Mouse (Mus musculus): ENCODE data around the gene Dnajc5. TPM values are rescaled to one million over a fixed set of nuclear protein-coding genes. Genes with fewer than 3 reads are reported as not detected.

Dnajc5 gene
- total RNA-seq, 2 experiments from 2014 or later, result 14.8 to 17.1 TPM

DNA sequence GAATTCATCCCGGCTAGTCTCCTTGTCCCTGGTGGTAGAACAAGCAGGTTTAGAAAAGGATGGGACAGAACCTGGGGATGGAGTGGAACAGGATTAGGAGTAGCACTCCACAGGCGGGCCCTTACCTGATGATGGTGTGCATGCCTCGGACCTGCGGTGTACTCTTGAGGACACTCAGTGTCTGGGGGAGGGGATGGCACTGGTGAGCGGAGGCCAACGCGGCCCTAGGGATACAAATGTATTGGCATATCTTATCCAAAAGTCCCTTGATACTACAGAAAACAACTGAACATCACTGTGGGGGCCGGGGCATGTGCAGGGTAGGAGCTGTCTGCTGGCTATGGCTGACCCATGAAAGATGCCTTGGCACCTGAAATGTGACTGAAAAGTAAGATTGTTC, 50.1 kb downstream of the Dnajc5 start:
- no peak for ATAC-seq (replicated peaks; ENCODE audit: low FRiP score, poor library complexity, severe bottlenecking)

DNA sequence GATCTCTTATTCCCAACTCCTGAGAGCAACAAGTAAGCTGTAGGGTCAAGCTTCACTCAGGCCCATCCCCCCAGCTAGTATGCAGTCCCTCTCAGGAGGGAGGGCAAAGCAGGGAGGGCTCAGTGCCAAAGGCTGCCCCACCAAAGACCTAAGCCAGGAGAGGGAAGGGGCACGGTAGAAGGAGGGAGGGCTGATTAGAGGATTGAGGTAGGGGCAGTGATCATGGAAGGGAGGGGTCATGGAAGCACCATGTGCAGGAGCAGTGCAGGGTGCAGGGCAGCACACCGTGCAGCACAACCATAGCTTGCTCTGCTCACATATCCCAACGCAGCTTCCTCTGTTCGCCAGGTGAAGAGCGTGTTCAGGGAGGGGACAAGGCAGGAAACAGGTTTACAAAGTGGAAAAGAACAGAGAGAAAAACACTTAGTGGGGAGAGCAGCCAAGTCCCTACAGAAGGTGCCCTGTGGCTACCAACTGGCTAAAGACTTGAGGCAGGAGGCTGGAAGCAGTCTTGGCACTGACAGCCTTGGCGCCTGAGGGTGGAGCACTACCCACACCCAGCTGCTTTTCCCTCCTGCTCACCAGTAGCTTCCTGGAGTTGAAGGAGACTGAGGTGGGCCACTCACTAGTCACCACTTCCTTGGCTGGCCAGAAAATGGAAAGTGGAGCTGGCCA, 50.8 kb downstream of the Dnajc5 start:
- ATAC-seq (replicated peaks; ENCODE audit: low FRiP score, poor library complexity, severe bottlenecking), result no peak

DNA sequence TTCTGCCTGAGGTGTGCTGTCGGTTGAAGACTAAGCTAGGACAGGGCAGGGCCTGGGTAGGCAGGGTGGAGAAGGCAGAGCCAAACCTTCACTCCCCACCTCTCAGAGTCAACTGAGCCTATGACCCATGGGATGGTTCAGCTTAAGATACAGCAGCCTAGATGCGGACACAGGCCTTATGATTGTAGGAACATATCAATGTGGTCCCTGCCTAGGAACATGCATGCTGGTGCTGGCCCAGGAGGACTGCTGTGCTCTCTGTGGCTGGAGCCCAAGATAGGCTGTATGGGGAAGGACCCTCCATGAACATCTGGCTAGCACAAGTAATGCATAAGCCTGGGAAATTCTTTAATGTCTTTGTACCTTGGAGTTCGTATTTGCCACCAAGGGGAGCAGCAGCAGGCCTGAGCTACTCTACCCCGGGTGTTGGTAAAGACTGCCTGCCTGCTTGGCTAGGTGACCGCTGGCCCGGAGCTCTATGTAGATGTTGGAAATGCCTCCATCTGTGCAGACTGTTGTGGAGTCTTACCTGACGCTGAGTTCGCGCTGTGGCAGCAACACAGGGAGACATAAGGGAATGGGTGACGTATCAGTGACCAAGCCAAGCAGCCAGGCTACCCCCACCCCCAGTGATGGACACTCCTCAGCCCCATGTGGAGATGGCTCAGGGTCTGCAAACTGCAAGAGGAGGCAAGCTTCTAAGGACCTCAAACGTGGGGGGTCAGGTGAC, 51.8 kb downstream of the Dnajc5 start:
- no peak for ATAC-seq (replicated peaks; ENCODE audit: low FRiP score, poor library complexity, severe bottlenecking)

- no peak for ATAC-seq (replicated peaks; ENCODE audit: low FRiP score, poor library complexity, severe bottlenecking)
Observed at GRCm38 (mm10) chr2:181572921-181573920, 52.9 kb downstream of the Dnajc5 start.

- ATAC-seq (replicated peaks; ENCODE audit: low FRiP score, poor library complexity, severe bottlenecking), result no peak
Observed at GRCm38 (mm10) chr2:181573961-181574360, 53.7 kb downstream of the Dnajc5 start.

DNA sequence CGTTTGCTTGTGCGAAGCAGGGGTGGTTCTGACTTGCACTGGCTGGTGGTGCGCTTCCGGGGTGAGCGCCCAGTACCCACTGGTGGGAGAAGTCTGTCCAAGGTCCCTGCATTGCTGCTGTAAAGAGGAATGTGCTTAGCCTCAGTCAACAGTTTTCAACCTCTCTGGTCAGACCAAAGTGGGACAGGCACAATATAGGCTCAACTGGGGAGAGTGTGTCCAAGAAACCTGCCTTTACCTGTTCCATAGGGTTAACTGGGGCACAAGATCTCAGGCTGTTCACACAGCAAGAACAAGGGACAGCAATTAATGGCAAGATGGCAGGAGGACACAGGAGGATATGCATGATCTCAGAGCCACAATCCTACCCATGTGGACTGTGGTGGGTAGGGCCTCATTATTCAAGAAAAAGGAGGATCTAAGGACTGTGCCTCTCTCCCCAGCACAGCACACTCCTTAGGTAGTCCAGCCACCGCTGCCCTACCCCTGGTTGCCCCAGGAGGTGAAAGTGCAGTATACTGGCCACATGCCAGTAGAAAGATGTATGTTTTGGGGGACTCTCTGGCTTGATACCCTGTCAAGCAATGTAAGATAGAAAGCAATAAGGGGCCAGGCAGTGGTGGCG, 54.7 kb downstream of the Dnajc5 start:
- no peak for ATAC-seq (replicated peaks; ENCODE audit: low FRiP score, poor library complexity, severe bottlenecking)

DNA sequence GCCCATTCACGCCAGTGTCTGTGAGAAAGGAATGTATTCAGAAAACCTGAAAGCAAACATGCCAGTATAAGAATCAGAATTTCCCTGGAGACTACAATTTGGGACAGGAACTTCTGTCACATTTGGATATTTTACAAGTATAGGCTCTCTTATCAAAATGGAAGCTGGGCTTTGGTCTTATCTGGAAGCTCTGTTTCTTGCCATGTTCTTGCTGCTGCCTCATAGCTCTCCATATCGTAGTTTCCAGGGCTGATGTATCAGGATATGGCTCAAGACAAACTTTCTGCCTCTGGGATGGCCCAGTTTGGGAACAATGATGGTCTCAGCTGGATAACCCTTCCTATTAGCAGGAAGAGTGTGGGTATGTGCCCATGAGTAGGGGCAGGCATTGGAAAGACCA, 56.3 kb downstream of the Dnajc5 start:
- no peak for ATAC-seq (replicated peaks; ENCODE audit: low FRiP score, poor library complexity, severe bottlenecking)

- ATAC-seq (replicated peaks; ENCODE audit: low FRiP score, poor library complexity, severe bottlenecking), result no peak
Observed at GRCm38 (mm10) chr2:181577126-181577525, 56.8 kb downstream of the Dnajc5 start.

DNA sequence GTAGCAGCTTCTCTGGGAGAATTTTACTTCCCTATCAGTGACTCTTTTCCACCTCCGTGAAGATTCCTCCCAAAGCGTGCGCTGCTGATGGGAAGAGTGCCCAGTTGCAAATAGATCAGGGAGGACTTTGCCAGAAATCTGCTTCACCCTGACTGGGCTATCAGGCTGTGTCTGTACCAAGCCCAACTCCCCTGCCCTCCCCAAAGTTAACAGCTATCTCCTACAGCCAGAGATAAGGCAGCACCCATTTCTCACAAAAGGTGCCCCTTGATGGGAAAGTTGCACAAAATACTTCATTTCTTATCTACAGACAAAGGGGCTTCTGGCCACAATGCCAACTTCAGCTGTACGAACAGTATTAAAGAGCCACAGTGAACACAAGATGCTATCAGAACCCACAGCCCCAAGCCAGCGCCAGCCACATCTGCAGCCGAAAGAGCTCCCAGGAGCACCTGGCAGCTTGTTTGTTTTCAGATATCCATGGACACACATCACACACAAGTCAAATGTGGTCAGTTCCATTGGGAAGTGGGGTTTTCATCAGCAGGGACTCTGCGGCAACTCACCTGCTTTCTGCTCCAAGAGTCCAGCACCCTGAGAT, 57.8 kb downstream of the Dnajc5 start:
- no peak for ATAC-seq (replicated peaks; ENCODE audit: low FRiP score, poor library complexity, severe bottlenecking)

DNA sequence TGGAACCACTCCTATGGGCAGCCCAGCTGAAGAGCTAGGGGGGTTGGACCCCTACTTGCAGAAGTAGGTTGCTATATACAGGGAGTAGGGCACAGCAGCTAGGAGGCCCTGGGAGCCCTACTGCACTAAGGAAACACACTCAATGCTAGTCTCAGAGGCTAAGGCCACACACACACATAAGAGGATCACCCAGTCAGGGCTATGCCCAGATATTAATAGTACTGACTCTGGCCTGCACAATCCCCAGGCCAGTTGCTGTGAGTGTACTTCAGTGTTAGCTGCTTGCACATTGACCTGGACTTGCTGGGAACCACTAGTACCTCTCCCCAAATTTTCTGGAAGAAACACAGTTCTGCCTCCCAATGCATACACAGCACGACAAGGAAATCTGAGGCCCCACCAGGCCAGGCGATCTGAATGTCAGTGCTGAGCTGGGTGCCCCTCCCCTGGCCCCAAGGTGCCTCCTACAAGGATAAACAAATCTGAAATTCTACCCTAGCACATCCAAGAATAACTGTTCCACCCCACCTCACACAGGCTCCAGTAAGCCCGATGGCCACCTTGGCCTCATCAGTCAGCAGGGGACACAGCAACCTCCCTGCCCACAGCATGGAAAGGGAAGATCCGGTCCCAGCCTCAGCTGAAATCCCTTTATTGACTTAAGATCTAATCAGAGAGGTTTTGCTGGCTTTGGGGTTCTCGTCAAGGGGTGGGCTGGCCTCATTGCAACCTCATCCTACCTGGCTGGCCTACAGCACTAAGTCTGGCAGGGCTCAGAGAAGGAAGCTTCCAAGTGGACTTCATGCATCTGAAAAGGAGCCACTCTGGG, 58.7 kb downstream of the Dnajc5 start:
- ATAC-seq (replicated peaks; ENCODE audit: low FRiP score, poor library complexity, severe bottlenecking), result no peak

DNA sequence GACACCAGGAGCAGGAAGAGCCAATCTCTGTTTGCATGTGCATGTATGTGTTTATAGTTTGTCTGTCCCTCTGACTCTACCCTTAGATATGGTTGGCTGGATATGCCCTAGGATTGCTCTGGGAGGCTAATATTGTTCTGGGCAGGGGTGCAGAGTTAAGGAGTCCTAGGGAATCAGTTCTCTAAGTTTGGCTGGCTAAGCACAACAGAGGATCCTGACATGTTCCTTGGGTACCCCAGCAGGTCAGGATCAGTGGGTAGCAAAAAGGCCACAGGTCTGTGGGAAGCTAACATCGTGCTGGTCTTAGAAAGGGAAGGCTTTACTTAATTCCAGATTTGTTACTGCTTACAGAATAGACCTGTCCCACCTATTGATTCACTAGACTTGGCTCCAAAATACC, 59.4 kb downstream of the Dnajc5 start:
- ATAC-seq (replicated peaks; ENCODE audit: low FRiP score, poor library complexity, severe bottlenecking), result no peak

DNA sequence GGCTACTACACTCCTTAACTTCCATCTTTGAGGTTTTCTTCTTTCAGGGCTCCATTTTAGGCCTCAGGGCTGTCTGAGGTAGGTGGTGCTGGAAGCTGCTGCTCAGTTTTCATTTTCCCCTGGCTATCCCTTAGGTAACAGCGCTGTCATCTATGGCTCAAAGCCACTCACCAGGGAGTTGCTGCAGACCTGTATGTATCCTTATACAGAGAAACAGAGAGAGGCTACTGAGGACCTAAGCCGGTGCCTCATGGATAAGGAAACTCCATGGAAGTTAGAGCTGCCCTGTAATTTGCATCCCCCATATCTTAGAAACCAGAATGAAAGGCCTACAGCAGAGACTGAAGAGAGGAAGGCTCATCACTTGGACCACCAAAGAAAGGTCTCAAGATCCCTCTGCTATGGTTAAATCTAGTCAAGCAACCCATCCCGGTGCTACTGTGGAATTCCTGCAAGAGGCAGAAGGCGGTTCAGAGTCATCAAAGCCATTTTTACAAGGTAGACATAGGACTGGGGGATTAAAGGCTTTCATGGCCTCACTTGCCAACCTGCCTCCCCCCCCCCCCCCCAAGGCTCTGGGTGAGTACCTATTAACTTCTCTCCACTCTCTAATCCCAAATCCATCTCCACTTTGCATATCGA, 60.0 kb downstream of the Dnajc5 start:
- no peak for ATAC-seq (replicated peaks; ENCODE audit: low FRiP score, poor library complexity, severe bottlenecking)

GRCm38 (mm10) chr2:181581016-181581401, 60.7 kb downstream of the Dnajc5 start:
- peak; percentile 83 for ATAC-seq (replicated peaks; ENCODE audit: low FRiP score, poor library complexity, severe bottlenecking)

GRCm38 (mm10) chr2:181581402-181582120, 61.3 kb downstream of the Dnajc5 start:
- peak; percentile 75 for ATAC-seq (replicated peaks; ENCODE audit: low FRiP score, poor library complexity, severe bottlenecking)

GRCm38 (mm10) chr2:181582358-181582757, 62.1 kb downstream of the Dnajc5 start:
- ATAC-seq (replicated peaks; ENCODE audit: low FRiP score, poor library complexity, severe bottlenecking), result no peak

- ATAC-seq (replicated peaks; ENCODE audit: low FRiP score, poor library complexity, severe bottlenecking), result no peak
Observed at GRCm38 (mm10) chr2:181582939-181583338, 62.7 kb downstream of the Dnajc5 start.

DNA sequence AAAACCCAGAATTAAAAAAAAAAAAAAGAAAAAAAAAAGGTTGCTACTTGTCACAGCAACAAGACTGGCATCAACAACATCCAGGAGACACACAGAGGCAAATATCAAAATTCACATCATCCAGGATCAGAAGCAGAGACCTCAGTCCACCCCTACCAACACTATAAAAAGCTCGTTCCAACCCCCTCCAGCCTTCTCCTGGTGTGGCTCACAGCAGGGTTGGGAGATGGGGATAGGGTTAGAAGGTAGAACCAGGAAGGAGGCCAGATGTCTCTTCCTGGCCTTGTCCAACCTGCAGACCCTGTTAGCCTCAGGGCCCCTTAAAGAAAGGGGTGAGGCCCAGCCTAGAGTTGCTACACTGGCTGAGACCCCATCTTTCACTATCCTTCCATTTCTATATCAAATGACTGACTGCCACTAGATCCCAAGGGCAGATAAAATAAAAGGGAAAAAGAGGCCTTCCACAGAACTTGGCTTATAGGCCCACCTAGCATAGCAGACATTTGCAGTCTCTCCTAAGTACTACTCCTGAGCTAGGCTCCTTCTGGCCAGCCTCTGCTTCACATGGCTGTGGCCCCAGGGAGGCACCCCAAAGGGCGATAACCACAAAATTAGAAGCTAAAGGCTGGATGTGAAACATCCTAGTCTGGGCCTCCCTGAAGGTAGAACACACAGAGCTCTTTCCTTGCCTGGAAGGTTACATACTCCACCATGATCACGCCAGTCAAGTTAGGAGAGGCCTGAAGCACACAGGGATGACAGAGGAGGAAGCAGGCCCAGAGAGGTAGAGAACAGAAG, 63.4 kb downstream of the Dnajc5 start:
- no peak for ATAC-seq (replicated peaks; ENCODE audit: low FRiP score, poor library complexity, severe bottlenecking)
